ENCODE assay signal across 20 mouse cellular contexts in the genomic region with DNA sequence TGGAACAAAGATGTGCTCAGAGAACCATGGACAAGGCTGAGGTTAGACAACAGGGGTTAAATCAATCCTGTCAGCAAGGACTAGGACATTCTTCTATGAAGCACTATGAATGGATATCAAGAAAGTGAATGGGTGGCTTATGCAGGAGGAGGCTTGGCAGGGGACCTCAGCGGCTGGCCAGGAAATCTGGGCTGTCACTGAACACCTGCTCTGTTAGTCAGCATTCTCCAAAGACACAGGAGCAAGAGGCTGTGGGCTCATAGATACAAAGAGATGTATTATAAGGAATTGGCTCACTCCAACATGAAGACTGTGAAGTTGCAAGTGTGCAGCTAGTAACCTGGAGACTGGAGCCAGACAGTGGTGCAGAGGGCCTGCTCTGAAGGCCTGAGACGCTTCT.
A peak's percentile ranks its signal among the peaks of the same experiment; 100 is the strongest.
DNase-seq lines count a peak whose midpoint lies in the region; ATAC-seq and TF ChIP-seq lines count a peak whose summit lies in the region.
"Had no signal": no experiment of that assay in that cellular context is flagged by ENCODE, and none has a peak within 500 bp of the region (broad histone marks: within the 10 kb centered on the region; RNA-seq: fewer than 3 reads in every experiment).

No protein-coding gene starts in this region.

- no peak overlapping the region for H3K9ac ChIP-seq in midbrain, embryonic 14.5 days (replicated peaks; ENCODE audit: low read length)
- H3K9ac ChIP-seq: heart, embryonic 15.5 days; limb, embryonic 12.5 days; liver, embryonic 14.5 days; neural tube, embryonic 12.5 days; stomach, embryonic 15.5 days had no signal

- ATAC-seq in midbrain, embryonic 14.5 days (ENCODE audit: low FRiP score, low TSS enrichment), result no peak
- ATAC-seq: lung, postnatal 0 days had no signal

- H3K4me1 ChIP-seq in midbrain, embryonic 14.5 days (ENCODE audit: control insufficient read depth, insufficient read depth, low read length), result no peaks in the 10 kb centered on the region
- H3K4me1 ChIP-seq: heart, embryonic 15.5 days; hindbrain, embryonic 10.5 days; limb, embryonic 12.5 days; megakaryocyte, embryonic 14.5 days; neural tube, embryonic 12.5 days; stomach, embryonic 15.5 days had no signal

- H3K27me3 ChIP-seq in midbrain, embryonic 14.5 days (ENCODE audit: control insufficient read depth, insufficient read depth, low read length), result no peaks in the 10 kb centered on the region
- H3K27me3 ChIP-seq: heart, embryonic 15.5 days; limb, embryonic 12.5 days; megakaryocyte, embryonic 14.5 days; neural tube, embryonic 12.5 days; stomach, embryonic 15.5 days had no signal

- TF ChIP-seq CTCF in gastrocnemius, adult 2 months (IDR thresholded peaks at IDR 0.05), result no peak
- TF ChIP-seq CTCF in layer of hippocampus, adult 2 months (conservative IDR thresholded peaks at IDR 0.05), result no peak

- H3K4me2 ChIP-seq in midbrain, embryonic 14.5 days (ENCODE audit: low read length), result no peak overlapping the region
- H3K4me2 ChIP-seq: heart, embryonic 15.5 days; limb, embryonic 12.5 days; neural tube, embryonic 12.5 days; stomach, embryonic 15.5 days had no signal

- intact Hi-C loops in gastrocnemius, adult 2 months (cut with DNase I), result no loop called here
- intact Hi-C loops in gastrocnemius, postnatal 36 days (cut with DNase I), result no loop called here

- DNase-seq in gastrocnemius, adult 2 months, result peak; percentile 33
- no peak for DNase-seq in gastrocnemius, postnatal 36 days
- DNase-seq in right cerebral cortex, adult 2 months (ENCODE audit: low spot score in 2 of 2), result peak; percentile 14 to 42
- no peak for DNase-seq in right cerebral cortex, postnatal 4 days
- peak; percentile 34 to 58 for DNase-seq in layer of hippocampus, adult 2 months (ENCODE audit: low spot score in 2 of 2)
- no peak for DNase-seq in embryo, embryonic 10 days (ENCODE audit: low spot score)
- DNase-seq in midbrain, embryonic 14.5 days, result no peak
- DNase-seq: adrenal gland, postnatal 10 days; kidney, adult 2 months; kidney, postnatal 4 days; spleen, adult 18-20 months had no signal

- 75% methylated on average over 2 of the region's 2 CpGs for WGBS in midbrain, embryonic 14.5 days

- no peaks in the 10 kb centered on the region for H3K36me3 ChIP-seq in midbrain, embryonic 14.5 days (ENCODE audit: control insufficient read depth, insufficient read depth, low read length)
- H3K36me3 ChIP-seq: G1E; heart, embryonic 15.5 days; hindbrain, embryonic 10.5 days; limb, embryonic 12.5 days; neural tube, embryonic 12.5 days; stomach, embryonic 15.5 days had no signal

- H3K27ac ChIP-seq in gastrocnemius, adult 2 months, result no peak overlapping the region
- H3K27ac ChIP-seq in layer of hippocampus, adult 2 months, result peak overlapping the region; percentile 54; the same call in 1 of the 2 replicates
- H3K27ac ChIP-seq in midbrain, embryonic 14.5 days (replicated peaks; ENCODE audit: low read depth, low read length), result no peak overlapping the region
- H3K27ac ChIP-seq: heart, embryonic 15.5 days; hindbrain, embryonic 10.5 days; limb, embryonic 12.5 days; liver, embryonic 14.5 days; neural tube, embryonic 12.5 days; stomach, embryonic 15.5 days had no signal

- H3K4me3 ChIP-seq in gastrocnemius, adult 2 months, result no peak overlapping the region
- no peak overlapping the region for H3K4me3 ChIP-seq in layer of hippocampus, adult 2 months
- no peak overlapping the region for H3K4me3 ChIP-seq in midbrain, embryonic 14.5 days (replicated peaks; ENCODE audit: low read depth, low read length)
- H3K4me3 ChIP-seq: heart, embryonic 15.5 days; hindbrain, embryonic 10.5 days; limb, embryonic 12.5 days; megakaryocyte, embryonic 14.5 days; neural tube, embryonic 12.5 days; stomach, embryonic 15.5 days had no signal

- H3K9me3 ChIP-seq in midbrain, embryonic 14.5 days (ENCODE audit: control insufficient read depth, low read length), result peaks cover 7% of the 10 kb centered on the region; the same call in 1 of the 2 replicates
- H3K9me3 ChIP-seq: heart, embryonic 15.5 days; hindbrain, embryonic 10.5 days; limb, embryonic 12.5 days; neural tube, embryonic 12.5 days; stomach, embryonic 15.5 days had no signal

Comparison
In these comparisons a context has a peak if more than half of its experiments do, and no peak if none do; other contexts are left out.
1. DNase-seq: peak in gastrocnemius, adult 2 months (single experiment), right cerebral cortex, adult 2 months (2 of 2) and layer of hippocampus, adult 2 months (2 of 2); none in gastrocnemius, postnatal 36 days (0 of 2), right cerebral cortex, postnatal 4 days (single experiment), embryo, embryonic 10 days (single experiment) and midbrain, embryonic 14.5 days (single experiment).